Mouse (Mus musculus): ENCODE measurements around the gene Oas3. TPM values are rescaled to one million over a fixed set of nuclear protein-coding genes. Genes with fewer than 3 reads are reported as not detected.

The Oas3 gene
- polyA plus RNA-seq, 1 experiment from 2014 or later, result 0.56 TPM

- ATAC-seq (ENCODE audit: low read depth), result no peak
- 66% methylated on average over 3 of the region's 3 CpGs for WGBS
- no peak overlapping the region for H3K4me2 ChIP-seq
These were observed 9.6 kb upstream of the Oas3 start for GRCm38 (mm10) chr5:120787042-120787441.

GRCm38 (mm10) chr5:120782446-120782845 is 5.0 kb upstream of the Oas3 start:
- no peak for ATAC-seq (ENCODE audit: low read depth)
- Histone ChIP-seq H3K36me3 (no peaks in the 10 kb centered on the region), H3K9me3 (no peaks in the 10 kb centered on the region), H3K4me2 (no peak overlapping the region), H3K9ac (no peak overlapping the region), H3K4me3 (no peak overlapping the region), H3K4me1 (replicated peaks) (no peaks in the 10 kb centered on the region), H3K27ac (replicated peaks) (no peak overlapping the region), H3K27me3 (no peaks in the 10 kb centered on the region)
- 76% methylated on average over 2 of the region's 2 CpGs for WGBS

More at GRCm38 (mm10) chr5:120787042-120787441, 9.6 kb upstream of the Oas3 start:
- H3K27me3 ChIP-seq, result no peaks in the 10 kb centered on the region
- no peak overlapping the region for H3K9ac ChIP-seq
- H3K27ac ChIP-seq (replicated peaks), result no peak overlapping the region
- no peaks in the 10 kb centered on the region for H3K36me3 ChIP-seq
- no peaks in the 10 kb centered on the region for H3K9me3 ChIP-seq
- no peaks in the 10 kb centered on the region for H3K4me1 ChIP-seq (replicated peaks)
- H3K4me3 ChIP-seq, result no peak overlapping the region

- 89% methylated on average over 1 of the region's 1 CpGs for WGBS
- no peaks in the 10 kb centered on the region for H3K4me1 ChIP-seq (replicated peaks)
- H3K4me3 ChIP-seq, result no peak overlapping the region
- no peaks in the 10 kb centered on the region for H3K27me3 ChIP-seq
- no peak overlapping the region for H3K4me2 ChIP-seq
- no peak overlapping the region for H3K9ac ChIP-seq
- ATAC-seq (ENCODE audit: low read depth), result no peak
- H3K9me3 ChIP-seq, result no peaks in the 10 kb centered on the region
- H3K27ac ChIP-seq (replicated peaks), result no peak overlapping the region
- H3K36me3 ChIP-seq, result no peaks in the 10 kb centered on the region
These were observed 4.2 kb upstream of the Oas3 start for GRCm38 (mm10) chr5:120781646-120782045.

- Histone ChIP-seq H3K4me2 (no peak overlapping the region), H3K36me3 (no peaks in the 10 kb centered on the region), H3K9ac (no peak overlapping the region), H3K4me1 (replicated peaks) (no peaks in the 10 kb centered on the region), H3K27ac (replicated peaks) (no peak overlapping the region), H3K9me3 (no peaks in the 10 kb centered on the region), H3K4me3 (no peak overlapping the region), H3K27me3 (no peaks in the 10 kb centered on the region)
- no peak for ATAC-seq (ENCODE audit: low read depth)
- WGBS, result 66% methylated on average over 3 of the region's 3 CpGs
These were observed 2.5 kb upstream of the Oas3 start for GRCm38 (mm10) chr5:120779922-120780321.

- Histone ChIP-seq H3K4me2 (no peak overlapping the region), H3K9me3 (no peaks in the 10 kb centered on the region), H3K9ac (no peak overlapping the region), H3K4me1 (replicated peaks) (no peaks in the 10 kb centered on the region), H3K4me3 (no peak overlapping the region), H3K36me3 (no peaks in the 10 kb centered on the region), H3K27me3 (no peaks in the 10 kb centered on the region), H3K27ac (replicated peaks) (no peak overlapping the region)
- no peak for ATAC-seq (ENCODE audit: low read depth)
- 77% methylated on average over 2 of the region's 2 CpGs for WGBS
These were observed 1.5 kb upstream of the Oas3 start for GRCm38 (mm10) chr5:120778941-120779340.

- Histone ChIP-seq H3K9ac (no peak overlapping the region), H3K36me3 (no peaks in the 10 kb centered on the region), H3K4me1 (replicated peaks) (no peaks in the 10 kb centered on the region), H3K9me3 (no peaks in the 10 kb centered on the region), H3K27ac (replicated peaks) (no peak overlapping the region), H3K4me2 (no peak overlapping the region), H3K27me3 (no peaks in the 10 kb centered on the region), H3K4me3 (no peak overlapping the region)
- no peak for ATAC-seq (ENCODE audit: low read depth)
- 83% methylated on average over 5 of the region's 5 CpGs for WGBS
These were observed 660 bp downstream of the Oas3 start for GRCm38 (mm10) chr5:120776801-120777200.

GRCm38 (mm10) chr5:120775287-120775985 is 2.0 kb downstream of the Oas3 start:
- Histone ChIP-seq H3K9me3 (no peaks in the 10 kb centered on the region), H3K27ac (replicated peaks) (no peak overlapping the region), H3K4me2 (no peak overlapping the region), H3K4me3 (no peak overlapping the region), H3K4me1 (replicated peaks) (no peaks in the 10 kb centered on the region), H3K36me3 (no peaks in the 10 kb centered on the region), H3K27me3 (no peaks in the 10 kb centered on the region), H3K9ac (no peak overlapping the region)
- ATAC-seq (ENCODE audit: low read depth), result no peak
- WGBS, result 85% methylated on average over 14 of the region's 14 CpGs

- Histone ChIP-seq H3K9me3 (no peaks in the 10 kb centered on the region), H3K4me1 (replicated peaks) (no peaks in the 10 kb centered on the region), H3K4me3 (no peak overlapping the region), H3K27me3 (no peaks in the 10 kb centered on the region), H3K27ac (replicated peaks) (no peak overlapping the region), H3K36me3 (no peaks in the 10 kb centered on the region), H3K4me2 (no peak overlapping the region), H3K9ac (no peak overlapping the region)
- ATAC-seq (ENCODE audit: low read depth), result no peak
- WGBS, result 80% methylated on average over 3 of the region's 3 CpGs
These were observed 8.1 kb downstream of the Oas3 start for GRCm38 (mm10) chr5:120769396-120769795.

- no peak for ATAC-seq (ENCODE audit: low read depth)
- Histone ChIP-seq H3K27me3 (no peaks in the 10 kb centered on the region), H3K36me3 (no peaks in the 10 kb centered on the region)
These were observed 12.5 kb downstream of the Oas3 start for GRCm38 (mm10) chr5:120765010-120765409.

GRCm38 (mm10) chr5:120761901-120762300 is 15.6 kb downstream of the Oas3 start:
- Histone ChIP-seq H3K9me3 (no peaks in the 10 kb centered on the region), H3K4me2 (peak overlapping the region; percentile 25; the same call in 1 of the 2 replicates), H3K4me1 (replicated peaks) (no peaks in the 10 kb centered on the region), H3K36me3 (no peaks in the 10 kb centered on the region), H3K9ac (no peak overlapping the region), H3K27me3 (no peaks in the 10 kb centered on the region), H3K27ac (replicated peaks) (no peak overlapping the region), H3K4me3 (no peak overlapping the region)
- no peak; the same call in 1 of the 2 replicates for ATAC-seq (ENCODE audit: low read depth)
- 32% methylated on average over 6 of the region's 6 CpGs for WGBS

More at GRCm38 (mm10) chr5:120765010-120765409, 12.5 kb downstream of the Oas3 start:
- Histone ChIP-seq H3K27ac (replicated peaks) (no peak overlapping the region), H3K4me2 (no peak overlapping the region), H3K9ac (no peak overlapping the region), H3K4me1 (replicated peaks) (no peaks in the 10 kb centered on the region), H3K4me3 (no peak overlapping the region), H3K9me3 (no peaks in the 10 kb centered on the region)
- WGBS, result 66% methylated on average over 8 of the region's 8 CpGs

GRCm38 (mm10) chr5:120754215-120754614 is 23.2 kb downstream of the Oas3 start:
- Histone ChIP-seq H3K27ac (replicated peaks) (no peak overlapping the region), H3K4me2 (no peak overlapping the region), H3K9me3 (no peaks in the 10 kb centered on the region), H3K27me3 (no peaks in the 10 kb centered on the region), H3K4me3 (no peak overlapping the region), H3K36me3 (no peaks in the 10 kb centered on the region), H3K9ac (no peak overlapping the region), H3K4me1 (replicated peaks) (no peaks in the 10 kb centered on the region)
- 82% methylated on average over 4 of the region's 4 CpGs for WGBS
- no peak for ATAC-seq (ENCODE audit: low read depth)

GRCm38 (mm10) chr5:120752786-120753185 is 24.7 kb downstream of the Oas3 start:
- Histone ChIP-seq H3K9ac (no peak overlapping the region), H3K27ac (replicated peaks) (no peak overlapping the region), H3K36me3 (no peaks in the 10 kb centered on the region), H3K27me3 (no peaks in the 10 kb centered on the region), H3K4me2 (no peak overlapping the region), H3K4me1 (replicated peaks) (no peaks in the 10 kb centered on the region), H3K4me3 (no peak overlapping the region), H3K9me3 (no peaks in the 10 kb centered on the region)
- no peak for ATAC-seq (ENCODE audit: low read depth)
- WGBS, result 77% methylated on average over 3 of the region's 3 CpGs

- ATAC-seq (ENCODE audit: low read depth), result no peak
- Histone ChIP-seq H3K4me3 (no peak overlapping the region), H3K9me3 (no peaks in the 10 kb centered on the region), H3K9ac (no peak overlapping the region), H3K4me2 (no peak overlapping the region), H3K27ac (replicated peaks) (no peak overlapping the region), H3K4me1 (replicated peaks) (peaks cover 2% of the 10 kb centered on the region; the same call in 1 of the 2 replicates), H3K27me3 (no peaks in the 10 kb centered on the region), H3K36me3 (no peaks in the 10 kb centered on the region)
- WGBS, result 74% methylated on average over 3 of the region's 3 CpGs
These were observed 26.3 kb downstream of the Oas3 start for GRCm38 (mm10) chr5:120751206-120751605.

All from neural tube, embryonic 13.5 days (tissue).